Mouse (Mus musculus): Measurements from ENCODE around the gene Dag1.

DNA sequence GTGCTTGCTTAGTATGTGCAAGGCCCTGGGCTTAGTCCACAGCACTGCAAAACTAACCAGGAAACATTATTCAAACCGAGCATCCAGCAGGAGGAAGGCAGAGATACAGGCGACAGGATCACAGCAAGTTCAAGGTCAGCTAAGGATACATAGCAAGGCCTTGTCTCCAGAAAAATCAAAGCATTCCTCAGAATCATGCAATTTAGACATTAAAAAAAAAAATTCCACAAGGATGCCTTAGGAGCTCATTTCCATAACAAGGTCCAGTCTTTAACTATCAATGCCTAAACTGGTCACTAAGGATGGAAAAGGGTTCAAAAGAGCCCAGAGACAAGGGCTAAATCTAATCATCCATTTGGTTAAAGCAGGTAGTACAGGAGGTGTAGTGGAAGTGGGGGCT lies 38.6 kb downstream of the Dag1 start:
- TF ChIP-seq CTCF (IDR thresholded peaks at IDR 0.05; ENCODE audit: control insufficient read depth, insufficient read depth, insufficient replicate concordance, low read depth, low read length) (no peak), POLR2A (IDR thresholded peaks at IDR 0.05; ENCODE audit: control insufficient read depth, low read depth, low read length) (no peak)

Measured in testis, adult 2 months (tissue).